Mouse (Mus musculus) embryonic fibroblast, embryonic 13.5 days (primary cell): ENCODE data around the gene Col1a2. TPM values are rescaled to one million over a fixed set of nuclear protein-coding genes. Genes with fewer than 3 reads are reported as not detected.

Source experiments
- H3K27ac ChIP-seq: 2 replicates; pipeline ENCODE4 v1.5.1; 2012; ENCODE audit warnings: low read length, control low read depth, inconsistent platforms; ENCODE audit not compliant: insufficient read depth
- H3K4me1 ChIP-seq: 2 replicates; pipeline ENCODE4 v1.6.1; 2011; ENCODE audit warnings: low read length; ENCODE audit not compliant: control insufficient read depth, insufficient read depth
- H3K4me3 ChIP-seq: 2 replicates; pipeline ENCODE4 v1.5.1; 2011; ENCODE audit warnings: mild to moderate bottlenecking, control low read depth, low read length; ENCODE audit not compliant: insufficient read depth
- CTCF ChIP-seq: IDR thresholded peaks from 2 replicates; pipeline ENCODE4 v1.5.1; 2011; ENCODE audit warnings: mild to moderate bottlenecking, control low read depth, low read length, moderate library complexity, borderline replicate concordance; ENCODE audit not compliant: insufficient read depth
- POLR2A ChIP-seq: IDR thresholded peaks from 2 replicates; pipeline ENCODE4 v1.6.1; 2011; ENCODE audit warnings: low read depth, mild to moderate bottlenecking, control low read depth, low read length, moderate library complexity
- polyA plus RNA-seq: library from polyadenylated mRNA; stranded (reverse); fragments of >200 nt; gene quantifications from 2 replicates; pipeline ENCODE4 v1.2.4, GENCODE M21; 2011; ENCODE audit warnings: low read depth; ENCODE audit not compliant: missing spikeins, insufficient read length

Gene Col1a2
- polyA plus RNA-seq, 1 experiment, result 4,838 TPM

DNA sequence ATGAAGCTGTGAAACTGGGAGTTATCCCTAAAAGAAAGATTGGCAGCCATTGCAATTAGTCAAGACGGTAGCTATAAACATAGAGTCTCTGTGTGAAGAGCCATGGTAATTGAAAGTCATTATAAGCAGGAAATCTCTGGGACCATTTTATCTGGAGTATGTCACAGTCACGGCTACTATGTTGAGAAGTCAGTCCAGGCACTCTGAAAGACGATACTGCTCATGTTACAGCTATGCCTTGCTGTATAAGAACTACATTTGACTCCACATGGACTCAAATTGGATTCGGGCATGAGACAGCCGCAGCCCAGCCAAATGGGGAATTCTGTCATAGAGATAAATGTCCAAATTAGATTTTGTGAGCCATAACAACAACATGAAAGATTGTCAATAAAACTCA is 58.9 kb downstream of the Col1a2 start:
- no peak overlapping the region for H3K27ac ChIP-seq
- no peaks in the 10 kb centered on the region; the same call in 1 of the 2 replicates for H3K4me1 ChIP-seq
- TF ChIP-seq CTCF (no peak), POLR2A (no peak)
- H3K4me3 ChIP-seq, result no peak overlapping the region

- Histone ChIP-seq H3K27ac (no peak overlapping the region), H3K4me1 (no peaks in the 10 kb centered on the region), H3K4me3 (no peak overlapping the region)
- TF ChIP-seq POLR2A, result no peak
- TF ChIP-seq CTCF, result no peak
Observed at GRCm38 (mm10) chr6:4570412-4570811, 65.8 kb downstream of the Col1a2 start.

DNA sequence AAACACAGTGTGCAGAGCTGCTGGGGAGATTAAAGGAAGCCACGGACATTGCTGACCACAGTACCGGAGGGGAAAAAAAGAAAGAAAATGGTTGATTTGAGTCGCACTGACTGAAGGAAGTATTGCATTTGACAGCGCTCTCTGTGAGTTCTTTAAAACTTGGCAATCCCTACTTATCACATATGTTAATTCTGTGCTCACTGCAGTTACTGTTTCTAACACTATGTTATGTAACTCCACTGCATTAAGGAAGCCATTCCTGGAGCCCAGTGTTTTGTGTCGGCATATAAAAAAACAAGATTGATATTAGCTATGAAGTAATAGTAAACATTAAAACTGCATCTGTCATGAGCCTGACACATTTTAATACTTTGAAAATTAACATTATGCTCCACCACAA is 73.1 kb downstream of the Col1a2 start:
- TF ChIP-seq POLR2A (no peak), CTCF (no peak)
- Histone ChIP-seq H3K4me1 (no peaks in the 10 kb centered on the region), H3K4me3 (no peak overlapping the region), H3K27ac (no peak overlapping the region)

- Histone ChIP-seq H3K4me1 (no peaks in the 10 kb centered on the region), H3K4me3 (no peak overlapping the region), H3K27ac (no peak overlapping the region)
- TF ChIP-seq POLR2A, result no peak
- TF ChIP-seq CTCF, result no peak
Observed at GRCm38 (mm10) chr6:4578343-4578742, 73.7 kb downstream of the Col1a2 start.

DNA sequence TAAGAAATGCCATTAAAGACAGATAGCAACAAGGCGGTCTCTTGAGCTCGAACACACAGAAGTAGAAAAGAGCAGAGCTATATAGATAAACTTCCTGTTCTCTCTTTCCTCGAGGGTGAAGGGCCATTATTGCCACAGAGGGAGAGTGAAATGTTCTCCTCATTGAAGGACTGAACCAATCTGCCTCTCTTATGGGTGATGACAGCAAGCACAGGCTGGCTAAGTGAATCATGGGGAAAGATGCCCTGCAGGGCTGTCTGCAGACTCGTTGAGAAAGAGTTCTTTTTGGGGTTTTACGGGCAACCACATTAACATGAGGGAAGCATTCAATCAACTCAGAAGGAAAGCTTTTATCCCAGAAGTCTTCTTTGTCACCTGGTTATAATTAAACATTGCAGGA is 75.0 kb downstream of the Col1a2 start:
- Histone ChIP-seq H3K4me1 (no peaks in the 10 kb centered on the region), H3K27ac (no peak overlapping the region), H3K4me3 (no peak overlapping the region)
- TF ChIP-seq CTCF, result no peak
- no peak for TF ChIP-seq POLR2A

DNA sequence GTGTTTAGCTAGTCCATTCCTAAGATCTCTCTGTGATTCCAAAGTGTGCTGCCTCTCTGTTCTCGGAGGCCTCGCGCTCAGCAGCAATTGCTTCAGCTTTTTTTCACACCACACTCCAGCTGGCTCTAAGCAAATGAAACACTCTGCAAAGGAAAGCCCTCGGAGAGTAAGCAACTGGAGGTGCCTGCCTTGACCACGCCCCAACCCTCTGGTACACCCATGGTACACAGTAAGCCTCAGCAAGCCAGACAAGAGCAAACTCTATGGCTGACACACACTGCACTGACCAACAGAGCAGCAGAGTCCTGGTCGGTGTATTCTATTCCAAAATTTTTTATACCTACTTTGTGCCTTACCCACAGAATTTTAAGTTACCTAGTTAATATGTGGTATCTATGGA is 78.9 kb downstream of the Col1a2 start:
- no peak overlapping the region for H3K27ac ChIP-seq
- TF ChIP-seq CTCF, result no peak
- TF ChIP-seq POLR2A, result no peak
- H3K4me3 ChIP-seq, result no peak overlapping the region
- no peaks in the 10 kb centered on the region for H3K4me1 ChIP-seq

GRCm38 (mm10) chr6:4587946-4588345 is 83.3 kb downstream of the Col1a2 start:
- H3K4me1 ChIP-seq, result no peaks in the 10 kb centered on the region
- no peak overlapping the region for H3K4me3 ChIP-seq
- no peak for TF ChIP-seq POLR2A
- TF ChIP-seq CTCF, result no peak
- H3K27ac ChIP-seq, result no peak overlapping the region

- H3K27ac ChIP-seq, result no peak overlapping the region
- no peak for TF ChIP-seq POLR2A
- no peak for TF ChIP-seq CTCF
- H3K4me1 ChIP-seq, result no peaks in the 10 kb centered on the region
- no peak overlapping the region for H3K4me3 ChIP-seq
Observed at GRCm38 (mm10) chr6:4588722-4589121, 84.1 kb downstream of the Col1a2 start.

DNA sequence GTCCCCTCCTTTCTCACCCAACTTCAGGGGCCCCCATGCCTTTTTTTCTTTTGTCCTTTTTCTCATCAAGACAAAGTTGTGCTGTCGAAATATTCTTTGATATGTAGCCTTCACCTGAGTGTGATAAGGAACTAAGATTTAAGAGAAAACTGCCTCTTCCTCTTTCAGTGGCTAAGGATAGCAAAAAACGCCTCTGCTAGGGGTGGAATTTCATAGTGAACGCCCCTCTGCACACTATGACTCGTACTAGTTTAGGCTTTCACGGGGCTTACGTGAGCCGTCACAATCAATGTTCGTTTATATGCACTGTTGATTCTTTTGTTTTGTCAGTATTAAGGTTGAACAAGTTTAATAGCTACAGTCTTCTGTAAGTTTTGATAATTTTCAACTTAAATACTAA is 85.5 kb downstream of the Col1a2 start:
- no peaks in the 10 kb centered on the region for H3K4me1 ChIP-seq
- H3K27ac ChIP-seq, result no peak overlapping the region
- H3K4me3 ChIP-seq, result no peak overlapping the region
- no peak for TF ChIP-seq CTCF
- TF ChIP-seq POLR2A, result no peak

Other genes starting within 250 kb of the Col1a2 start
- 16.0 and 18.8 TPM in 2 replicates for gene Casd1, start 96.0 kb downstream of the Col1a2 start, polyA plus RNA-seq
- 65.1 and 73.8 TPM in 2 replicates for gene Sgce, start 242.4 kb downstream of the Col1a2 start, polyA plus RNA-seq
- 19.2 and 22.9 TPM in 2 replicates for gene Peg10, start 242.5 kb downstream of the Col1a2 start, polyA plus RNA-seq